Mouse (Mus musculus) layer of hippocampus, postnatal 10 days (tissue): ENCODE measurements around the gene Spr. TPM values are rescaled to one million over a fixed set of nuclear protein-coding genes. Genes with fewer than 3 reads are reported as not detected.
A peak's percentile ranks its signal among the peaks of the same experiment; 100 is the strongest.
"Not testable (repeated sequence)": the region's sequence is repeated elsewhere in the genome, so short reads cannot be mapped to it uniquely, and the experiment has no call there.

Experiments
- DNase-seq, 2 experiments: peaks; one replicate each; pipeline ENCODE4 v3.0.0; 2021; ENCODE audit warnings: low spot score in 2 of 2
- long read RNA-seq: library from polyadenylated mRNA; stranded (forward); transcript quantifications from one replicate; pipeline ENCODE4 v2.0.0, GENCODE M21; 2023
- total RNA-seq, 2 experiments: library from RNA; stranded (reverse); gene quantifications; 2 replicates each; pipeline ENCODE4 v1.2.3; 2021

Gene Spr
- 10 to 100 TPM; 52.0 to 53.8 TPM for total RNA-seq
- long read RNA-seq, transcript Spr-201 (3 exons, 1,230 nt), result major isoform, 31 of 36 reads
- long read RNA-seq, partial matches to known transcripts, result 0 of 36 reads
- long read RNA-seq, other reads (novel, unspliced or antisense), result 5 of 36 reads

- DNase-seq, result peak; percentile 88 to 93
Observed at GRCm38 (mm10) chr6:85137217-85138035, at the start of gene Spr. Spr (minus strand) TSS chr6:85137766.

GRCm38 (mm10) chr6:85186744-85187059, 49.1 kb upstream of the Spr start:
- DNase-seq, result no peak

- DNase-seq, result peak in 1 of 2 experiments; percentile 44
Observed at GRCm38 (mm10) chr6:85186033-85186743, 48.6 kb upstream of the Spr start.

- DNase-seq, result no peak
Observed at GRCm38 (mm10) chr6:85183951-85184350, 46.4 kb upstream of the Spr start.

- no peak for DNase-seq
Observed at GRCm38 (mm10) chr6:85180036-85180435, 42.5 kb upstream of the Spr start.

- no peak for DNase-seq
Observed at GRCm38 (mm10) chr6:85179569-85179968, 42.0 kb upstream of the Spr start.

GRCm38 (mm10) chr6:85165440-85165921, 27.9 kb upstream of the Spr start:
- DNase-seq, result no peak

- peak; percentile 88 to 90 for DNase-seq
Observed at GRCm38 (mm10) chr6:85160201-85160923, 22.8 kb upstream of the Spr start.

GRCm38 (mm10) chr6:85159092-85159760, 21.7 kb upstream of the Spr start:
- peak; percentile 72 to 79 for DNase-seq

GRCm38 (mm10) chr6:85158040-85158804, 20.7 kb upstream of the Spr start:
- DNase-seq, result peak in 1 of 2 experiments; percentile 44

GRCm38 (mm10) chr6:85156551-85156950, 19.0 kb upstream of the Spr start:
- DNase-seq, result not testable (repeated sequence)

GRCm38 (mm10) chr6:85154861-85155528, 17.4 kb upstream of the Spr start:
- DNase-seq, result peak; percentile 42 to 51

GRCm38 (mm10) chr6:85153970-85154540, 16.5 kb upstream of the Spr start:
- peak; percentile 74 to 83 for DNase-seq

GRCm38 (mm10) chr6:85150386-85150785, 12.8 kb upstream of the Spr start:
- DNase-seq, result no peak

- DNase-seq, result no peak
Observed at GRCm38 (mm10) chr6:85147636-85148035, 10.1 kb upstream of the Spr start.

- no peak for DNase-seq
Observed at GRCm38 (mm10) chr6:85144466-85144865, 6.9 kb upstream of the Spr start.

- DNase-seq, result peak; percentile 31 to 34
Observed at GRCm38 (mm10) chr6:85141013-85141412, 3.4 kb upstream of the Spr start.

GRCm38 (mm10) chr6:85139534-85139933, 2.0 kb upstream of the Spr start:
- DNase-seq, result no peak

- DNase-seq, result not testable (repeated sequence)
Observed at GRCm38 (mm10) chr6:85136784-85137183, 782 bp downstream of the Spr start.
